Mouse (Mus musculus) kidney, adult 2 months (tissue): ENCODE data around the gene Ints11. TPM values are rescaled to one million over a fixed set of nuclear protein-coding genes. Genes with fewer than 3 reads are reported as not detected.
A peak's percentile ranks its signal among the peaks of the same experiment; 100 is the strongest.

Experiments used
- DNase-seq: peaks from one replicate; pipeline ENCODE4 v3.0.0; 2021
- H3K27ac ChIP-seq: fragments of 200-500 bp; 2 replicates; pipeline ENCODE4 v1.5.1; 2012; ENCODE audit warnings: low read depth, low read length, control low read depth, inconsistent platforms; ENCODE audit not compliant: insufficient read depth
- H3K27me3 ChIP-seq: fragments of 200-500 bp; replicated peaks from 2 replicates; pipeline ENCODE4 v1.6.1; 2012; ENCODE audit warnings: mild to moderate bottlenecking, moderate library complexity, low read length, inconsistent platforms; ENCODE audit not compliant: control insufficient read depth, insufficient read depth
- H3K36me3 ChIP-seq: fragments of 200-500 bp; 2 replicates; pipeline ENCODE4 v1.6.1; 2012; ENCODE audit warnings: mild to moderate bottlenecking, moderate library complexity, low read length, inconsistent platforms; ENCODE audit not compliant: control insufficient read depth, insufficient read depth
- H3K4me1 ChIP-seq: fragments of 200-500 bp; 2 replicates; pipeline ENCODE4 v1.6.1; 2011; ENCODE audit warnings: low read length; ENCODE audit not compliant: control insufficient read depth, insufficient read depth
- H3K4me3 ChIP-seq: fragments of 200-500 bp; 2 replicates; pipeline ENCODE4 v1.5.1; 2011; ENCODE audit warnings: mild to moderate bottlenecking, low read depth, low read length, control low read depth; ENCODE audit not compliant: insufficient read depth
- CTCF ChIP-seq: fragments of 200-500 bp; conservative IDR thresholded peaks from 2 replicates; pipeline ENCODE4 v1.5.1; 2011; ENCODE audit warnings: low read depth, mild to moderate bottlenecking, control low read depth, low read length, moderate library complexity, mixed read lengths; ENCODE audit not compliant: insufficient read depth, insufficient read length
- POLR2A ChIP-seq: fragments of 200-500 bp; IDR thresholded peaks from one replicate; pipeline ENCODE4 v1.6.1; 2011; ENCODE audit warnings: low read depth, low read length, control low read depth
- WGBS: fragments of 180-500 bp; shearing (Covaris S2); methylation state at CpG from one replicate; pipeline ENCODE4 v1.1.7; 2018; 5-methylcytosine and 5-hydroxymethylcytosine counted together
- polyA plus RNA-seq: library from polyadenylated mRNA; depleted of rRNA; stranded (reverse); fragments of >200 nt; gene quantifications from 2 replicates; pipeline ENCODE4 v1.2.3, GENCODE M21; 2012

Ints11 gene
- polyA plus RNA-seq, 1 experiment = 26.0 TPM

DNA sequence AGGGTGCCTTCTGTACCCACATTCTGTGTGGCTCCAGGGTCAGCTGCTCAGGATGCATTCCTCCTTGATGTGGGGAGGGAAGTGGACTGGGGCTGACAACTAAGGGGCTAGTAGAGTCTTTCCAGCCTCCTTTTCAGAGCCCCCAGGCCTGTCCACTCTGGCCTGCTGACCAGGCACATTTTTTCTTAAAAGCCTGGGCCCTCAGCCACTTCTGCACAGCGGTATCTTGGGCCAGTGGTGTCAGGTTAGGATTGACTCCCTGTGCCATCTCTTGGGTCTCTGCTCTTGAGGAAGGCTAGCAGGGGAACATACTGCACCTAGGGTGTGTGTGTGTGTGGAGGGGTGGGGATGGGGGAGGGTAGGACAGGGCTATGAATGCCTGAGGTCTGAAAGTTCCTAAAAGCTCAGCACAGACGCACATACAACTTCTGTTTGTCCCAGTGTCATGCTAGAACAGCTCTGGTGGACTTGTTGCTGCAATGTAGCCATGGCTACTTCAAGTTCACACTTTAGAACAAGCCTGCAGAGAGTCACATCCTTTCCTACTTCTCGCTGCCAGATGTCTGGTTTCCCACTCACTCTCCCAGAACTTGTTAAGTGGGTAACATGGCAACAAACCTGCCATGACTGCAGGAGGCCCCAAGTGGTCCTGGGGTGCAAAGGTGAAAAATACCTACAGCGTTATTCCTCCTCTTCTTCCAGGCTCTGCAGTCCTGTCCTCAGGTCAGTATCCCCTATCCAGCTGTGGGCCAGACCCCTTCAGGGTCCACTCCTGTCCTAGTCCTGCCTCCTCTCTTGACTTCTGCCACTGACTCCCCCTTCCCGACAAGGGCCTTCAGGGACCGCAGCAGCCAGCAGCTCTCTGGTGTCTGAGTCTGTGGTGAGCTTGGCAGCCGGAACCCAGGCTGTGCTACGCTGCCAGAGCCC is 29.0 kb upstream of the Ints11 start:
- H3K27me3 ChIP-seq = no peaks in the 10 kb centered on the region
- no peak for DNase-seq
- 14% methylated on average over 8 of the region's 8 CpGs for WGBS
- no peaks in the 10 kb centered on the region for H3K36me3 ChIP-seq
- TF ChIP-seq CTCF = no peak
- TF ChIP-seq POLR2A = no peak
- peak overlapping the region; percentile 91 for H3K27ac ChIP-seq
- H3K4me3 ChIP-seq = peak overlapping the region; percentile 73
- H3K4me1 ChIP-seq = peaks cover 19% of the 10 kb centered on the region

DNA sequence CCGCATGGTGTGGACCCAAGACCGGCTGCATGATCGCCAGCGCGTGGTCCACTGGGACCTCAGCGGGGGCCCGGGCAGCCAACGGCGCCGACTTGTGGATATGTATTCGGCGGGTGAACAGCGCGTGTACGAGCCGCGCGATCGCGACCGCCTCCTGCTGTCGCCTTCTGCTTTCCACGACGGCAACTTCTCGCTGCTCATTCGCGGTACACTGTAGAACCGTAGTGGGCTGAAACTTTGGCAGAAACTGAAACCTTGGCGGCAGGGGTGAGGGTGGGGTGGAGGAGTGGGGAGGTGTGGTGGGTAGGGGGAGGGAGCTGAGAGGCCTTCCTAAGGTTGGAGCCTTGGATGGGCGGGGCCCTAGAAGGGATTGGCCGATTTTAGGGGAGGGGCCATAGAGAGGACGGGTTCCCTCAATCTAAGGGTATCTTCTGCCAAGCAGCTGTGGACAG is 28.3 kb upstream of the Ints11 start:
- Histone ChIP-seq H3K4me1 (peaks cover 19% of the 10 kb centered on the region), H3K27ac (peak overlapping the region; percentile 10; the same call in 1 of the 2 replicates), H3K4me3 (peak overlapping the region; percentile 73), H3K27me3 (no peaks in the 10 kb centered on the region), H3K36me3 (no peaks in the 10 kb centered on the region)
- TF ChIP-seq POLR2A (no peak), CTCF (peak; percentile 30; the same call in 1 of the 2 replicates)
- peak; percentile 81 for DNase-seq
- 0% methylated on average over 32 of the region's 32 CpGs for WGBS

- peaks cover 19% of the 10 kb centered on the region for H3K4me1 ChIP-seq
- no peaks in the 10 kb centered on the region for H3K27me3 ChIP-seq
- WGBS = 58% methylated on average over 38 of the region's 38 CpGs
- no peak overlapping the region for H3K27ac ChIP-seq
- TF ChIP-seq CTCF (no peak), POLR2A (no peak)
- H3K4me3 ChIP-seq = peak overlapping the region; percentile 73; the same call in 1 of the 2 replicates
- no peaks in the 10 kb centered on the region for H3K36me3 ChIP-seq
- DNase-seq = no peak
Measured at GRCm38 (mm10) chr4:155841651-155842270, 27.6 kb upstream of the Ints11 start.

- Histone ChIP-seq H3K27ac (no peak overlapping the region), H3K36me3 (no peaks in the 10 kb centered on the region), H3K4me3 (no peak overlapping the region), H3K27me3 (no peaks in the 10 kb centered on the region), H3K4me1 (peaks cover 19% of the 10 kb centered on the region)
- WGBS = 60% methylated on average over 5 of the region's 5 CpGs
- no peak for TF ChIP-seq CTCF
- peak; percentile 89 for DNase-seq
Measured at GRCm38 (mm10) chr4:155843231-155843630, 26.1 kb upstream of the Ints11 start.

DNA sequence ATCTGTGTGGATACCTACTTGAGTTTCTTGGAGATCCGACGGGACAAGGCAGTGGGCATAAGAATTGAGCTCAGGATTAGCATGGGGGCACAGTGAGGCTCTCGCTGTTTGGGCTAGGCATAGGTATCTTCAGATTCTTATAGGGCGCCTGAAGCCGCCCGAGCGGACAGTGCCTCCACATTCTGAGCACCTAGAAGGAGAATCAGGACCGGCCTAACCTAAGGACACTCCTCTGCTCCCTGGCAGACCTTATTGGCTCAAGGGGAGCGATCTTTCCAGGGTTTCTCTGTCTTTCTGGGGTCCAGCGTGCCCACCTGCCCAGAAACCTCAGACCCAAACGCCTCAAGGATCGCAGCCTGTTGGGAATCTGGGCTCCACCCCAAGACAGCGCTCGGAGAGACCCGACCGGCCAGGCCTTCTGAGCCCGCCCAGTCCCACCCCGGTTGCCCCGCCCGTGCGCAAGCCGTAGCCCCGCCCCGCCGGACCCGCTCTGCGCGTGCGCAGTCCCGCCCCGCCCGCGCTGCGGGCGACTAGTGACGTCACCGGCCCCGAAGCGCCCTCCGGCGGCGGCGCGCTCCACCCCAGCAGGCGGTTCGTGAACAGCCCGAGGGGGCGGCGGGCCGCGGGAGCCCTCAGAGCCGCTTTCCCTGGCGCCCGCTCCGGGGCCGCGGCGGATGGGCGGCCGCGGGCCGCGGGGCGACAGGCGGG is 22.3 kb upstream of the Ints11 start, which contains the start of gene Dvl1:
Gene Dvl1, plus strand, starts transcription at position 532 of the 708 bp plus-strand sequence.
- DNase-seq = peak; percentile 95
- 3% methylated on average over 63 of the region's 65 CpGs for WGBS
- TF ChIP-seq CTCF (peak; percentile 28; the same call in 1 of the 2 replicates), POLR2A (peak; percentile 23)
- Histone ChIP-seq H3K27ac (peak within 1 kb of the TSS; percentile 61), H3K4me1 (peaks cover 38% of the 10 kb centered on the region), H3K27me3 (no peaks in the 10 kb centered on the region), H3K36me3 (no peaks in the 10 kb centered on the region), H3K4me3 (peak within 1 kb of the TSS; percentile 76)

DNA sequence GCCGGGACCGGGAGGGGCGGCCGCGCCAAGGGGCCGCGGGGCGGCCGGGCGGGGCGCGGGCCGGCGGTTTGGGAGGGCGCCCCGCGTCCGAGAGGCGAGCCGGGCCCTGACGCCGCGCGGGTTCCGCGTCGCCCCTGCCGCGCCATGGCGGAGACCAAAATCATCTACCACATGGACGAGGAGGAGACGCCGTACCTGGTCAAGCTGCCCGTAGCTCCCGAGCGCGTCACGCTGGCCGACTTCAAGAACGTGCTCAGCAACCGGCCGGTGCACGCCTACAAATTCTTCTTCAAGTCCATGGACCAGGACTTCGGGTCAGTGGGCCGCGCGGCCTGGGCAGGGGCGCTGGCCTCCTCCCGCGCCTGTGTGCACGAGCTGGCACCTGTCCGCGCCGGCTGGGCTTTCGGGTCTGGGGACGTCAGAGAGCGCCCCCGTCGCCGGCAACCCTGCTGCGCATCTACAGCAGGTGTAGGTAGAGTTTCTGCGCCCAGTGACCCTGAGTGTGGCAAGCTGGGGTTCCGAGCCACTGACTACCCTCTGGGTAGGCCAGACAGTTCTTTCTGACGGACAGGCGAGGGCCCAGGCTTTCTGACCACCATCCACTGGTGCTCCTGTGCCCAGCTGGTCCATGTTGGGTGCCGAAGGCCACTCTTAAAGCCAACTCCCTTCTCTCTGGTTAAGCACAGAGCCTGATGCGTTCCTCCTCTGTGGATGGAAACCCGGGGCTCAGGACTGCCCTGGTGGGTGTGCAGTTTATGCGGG is 21.6 kb upstream of the Ints11 start:
- no peak for TF ChIP-seq CTCF
- TF ChIP-seq POLR2A = no peak
- DNase-seq = peak; percentile 72
- Histone ChIP-seq H3K36me3 (no peaks in the 10 kb centered on the region), H3K4me1 (peaks cover 41% of the 10 kb centered on the region), H3K27ac (peak overlapping the region; percentile 57), H3K27me3 (no peaks in the 10 kb centered on the region), H3K4me3 (peak overlapping the region; percentile 76)
- WGBS = under 1% methylated on average over 68 of the region's 69 CpGs
